Mouse (Mus musculus): ENCODE measurements around the gene Wdr70. TPM values are rescaled to one million over a fixed set of nuclear protein-coding genes. Genes with fewer than 3 reads are reported as not detected.
"Not testable (repeated sequence)": the region's sequence is repeated elsewhere in the genome, so short reads cannot be mapped to it uniquely, and the experiment has no call there.

Gene Wdr70
- polyA plus RNA-seq, 1 experiment from 2014 or later = 48.0 TPM

- not testable (repeated sequence) for H3K27me3 ChIP-seq (replicated peaks; ENCODE audit: control insufficient read depth, insufficient read depth, low read length); H3K4me1 ChIP-seq (replicated peaks; ENCODE audit: control insufficient read depth, insufficient read depth, low read length); ATAC-seq (replicated peaks; ENCODE audit: low FRiP score, low TSS enrichment, low read depth); H3K9me3 ChIP-seq (ENCODE audit: control insufficient read depth, low read length); H3K4me3 ChIP-seq (ENCODE audit: low read depth, low read length); H3K9ac ChIP-seq (ENCODE audit: low read length); H3K4me2 ChIP-seq (ENCODE audit: low read length); H3K36me3 ChIP-seq (ENCODE audit: control insufficient read depth, insufficient read depth, low read length); H3K27ac ChIP-seq (ENCODE audit: low read depth); DNase-seq (ENCODE audit: low spot score)
- 71% methylated on average over 13 of the region's 15 CpGs for WGBS
These were observed 3.0 kb upstream of the Wdr70 start for GRCm38 (mm10) chr15:8101975-8102542.

GRCm38 (mm10) chr15:8097853-8098252 lies 1.2 kb downstream of the Wdr70 start:
- peaks cover 29% of the 10 kb centered on the region for H3K36me3 ChIP-seq (ENCODE audit: control insufficient read depth, insufficient read depth, low read length)
- H3K4me1 ChIP-seq (replicated peaks; ENCODE audit: control insufficient read depth, insufficient read depth, low read length) = no peaks in the 10 kb centered on the region
- H3K9ac ChIP-seq (ENCODE audit: low read length) = no peak overlapping the region
- DNase-seq (ENCODE audit: low spot score) (peak; percentile 79), ATAC-seq (replicated peaks; ENCODE audit: low FRiP score, low TSS enrichment, low read depth) (no peak)
- no peak overlapping the region for H3K27ac ChIP-seq (ENCODE audit: low read depth)
- peak overlapping the region; percentile 70; the same call in 1 of the 2 replicates for H3K4me3 ChIP-seq (ENCODE audit: low read depth, low read length)
- H3K4me2 ChIP-seq (ENCODE audit: low read length) = peak overlapping the region; percentile 71
- H3K27me3 ChIP-seq (replicated peaks; ENCODE audit: control insufficient read depth, insufficient read depth, low read length) = no peaks in the 10 kb centered on the region
- H3K9me3 ChIP-seq (ENCODE audit: control insufficient read depth, low read length) = no peaks in the 10 kb centered on the region
- 26% methylated on average over 7 of the region's 7 CpGs for WGBS

GRCm38 (mm10) chr15:8092668-8093067 lies 6.3 kb downstream of the Wdr70 start:
- not testable (repeated sequence) for H3K4me1 ChIP-seq (replicated peaks; ENCODE audit: control insufficient read depth, insufficient read depth, low read length); H3K4me3 ChIP-seq (ENCODE audit: low read depth, low read length); H3K4me2 ChIP-seq (ENCODE audit: low read length); DNase-seq (ENCODE audit: low spot score); H3K27me3 ChIP-seq (replicated peaks; ENCODE audit: control insufficient read depth, insufficient read depth, low read length); H3K9ac ChIP-seq (ENCODE audit: low read length); H3K9me3 ChIP-seq (ENCODE audit: control insufficient read depth, low read length); ATAC-seq (replicated peaks; ENCODE audit: low FRiP score, low TSS enrichment, low read depth); H3K27ac ChIP-seq (ENCODE audit: low read depth)
- H3K36me3 ChIP-seq (ENCODE audit: control insufficient read depth, insufficient read depth, low read length) = peaks cover 56% of the 10 kb centered on the region
- 81% methylated on average over 1 of the region's 1 CpGs for WGBS

- Histone ChIP-seq H3K4me1 (replicated peaks; ENCODE audit: control insufficient read depth, insufficient read depth, low read length) (no peaks in the 10 kb centered on the region), H3K27me3 (replicated peaks; ENCODE audit: control insufficient read depth, insufficient read depth, low read length) (no peaks in the 10 kb centered on the region), H3K27ac (ENCODE audit: low read depth) (no peak overlapping the region), H3K36me3 (ENCODE audit: control insufficient read depth, insufficient read depth, low read length) (peaks cover 44% of the 10 kb centered on the region), H3K4me3 (ENCODE audit: low read depth, low read length) (no peak overlapping the region), H3K9ac (ENCODE audit: low read length) (no peak overlapping the region), H3K9me3 (ENCODE audit: control insufficient read depth, low read length) (no peaks in the 10 kb centered on the region), H3K4me2 (ENCODE audit: low read length) (no peak overlapping the region)
- ATAC-seq (replicated peaks; ENCODE audit: low FRiP score, low TSS enrichment, low read depth) = no peak
- DNase-seq (ENCODE audit: low spot score) = no peak
- 97% methylated on average over 2 of the region's 2 CpGs for WGBS
These were observed 8.3 kb downstream of the Wdr70 start for GRCm38 (mm10) chr15:8090685-8091084.

DNA sequence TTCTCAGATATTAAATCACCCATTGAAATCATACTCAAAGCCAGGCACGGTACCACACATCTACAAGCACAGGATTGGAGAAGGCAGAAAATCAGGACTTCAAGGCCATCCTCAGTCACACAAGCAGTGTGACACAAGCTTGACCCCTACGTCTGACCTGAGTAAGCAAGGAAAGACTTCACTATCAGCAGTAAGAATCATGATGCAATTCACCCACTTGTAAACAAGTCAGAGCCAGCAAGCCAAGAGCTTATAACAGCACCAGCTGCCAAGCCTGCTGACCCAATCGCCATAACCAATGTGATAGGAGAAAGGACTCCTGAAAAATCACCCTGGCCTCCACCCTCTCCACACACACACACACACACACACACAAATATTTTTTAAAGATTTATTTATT lies 10.3 kb downstream of the Wdr70 start:
- Histone ChIP-seq H3K4me3 (ENCODE audit: low read depth, low read length) (no peak overlapping the region), H3K4me2 (ENCODE audit: low read length) (no peak overlapping the region), H3K4me1 (replicated peaks; ENCODE audit: control insufficient read depth, insufficient read depth, low read length) (no peaks in the 10 kb centered on the region), H3K27ac (ENCODE audit: low read depth) (no peak overlapping the region), H3K36me3 (ENCODE audit: control insufficient read depth, insufficient read depth, low read length) (peaks cover 35% of the 10 kb centered on the region), H3K9me3 (ENCODE audit: control insufficient read depth, low read length) (no peaks in the 10 kb centered on the region), H3K9ac (ENCODE audit: low read length) (no peak overlapping the region), H3K27me3 (replicated peaks; ENCODE audit: control insufficient read depth, insufficient read depth, low read length) (no peaks in the 10 kb centered on the region)
- ATAC-seq (replicated peaks; ENCODE audit: low FRiP score, low TSS enrichment, low read depth) (no peak), DNase-seq (ENCODE audit: low spot score) (no peak)
- 78% methylated on average over 3 of the region's 3 CpGs for WGBS

- H3K27me3 ChIP-seq (replicated peaks; ENCODE audit: control insufficient read depth, insufficient read depth, low read length) = no peaks in the 10 kb centered on the region
- no peak overlapping the region for H3K27ac ChIP-seq (ENCODE audit: low read depth)
- H3K9me3 ChIP-seq (ENCODE audit: control insufficient read depth, low read length) = no peaks in the 10 kb centered on the region
- H3K9ac ChIP-seq (ENCODE audit: low read length) = no peak overlapping the region
- 91% methylated on average over 4 of the region's 4 CpGs for WGBS
- peaks cover 25% of the 10 kb centered on the region for H3K36me3 ChIP-seq (ENCODE audit: control insufficient read depth, insufficient read depth, low read length)
- no peaks in the 10 kb centered on the region for H3K4me1 ChIP-seq (replicated peaks; ENCODE audit: control insufficient read depth, insufficient read depth, low read length)
- H3K4me2 ChIP-seq (ENCODE audit: low read length) = no peak overlapping the region
- ATAC-seq (replicated peaks; ENCODE audit: low FRiP score, low TSS enrichment, low read depth) (no peak), DNase-seq (ENCODE audit: low spot score) (no peak)
- no peak overlapping the region for H3K4me3 ChIP-seq (ENCODE audit: low read depth, low read length)
These were observed 11.7 kb downstream of the Wdr70 start for GRCm38 (mm10) chr15:8087293-8087692.

DNA sequence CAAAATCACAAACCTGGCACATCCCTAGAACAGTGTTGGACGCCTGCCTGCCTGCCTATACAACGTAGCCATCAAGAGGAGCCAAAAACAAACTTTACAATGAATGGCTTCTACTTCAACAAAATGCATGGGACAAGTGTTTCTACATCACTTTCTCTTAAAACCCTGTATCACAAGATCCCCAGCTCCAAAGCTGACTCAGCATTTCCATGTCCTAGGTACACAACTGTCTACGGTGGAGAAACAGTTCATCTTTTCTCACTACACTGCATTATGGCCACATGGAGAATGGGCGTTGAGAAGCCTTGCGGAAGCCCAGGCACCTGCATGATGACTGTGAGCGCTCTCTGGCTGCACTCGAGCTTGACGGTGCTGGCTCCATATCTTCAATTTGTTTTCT lies 16.9 kb downstream of the Wdr70 start:
- ATAC-seq (replicated peaks; ENCODE audit: low FRiP score, low TSS enrichment, low read depth) = no peak

DNA sequence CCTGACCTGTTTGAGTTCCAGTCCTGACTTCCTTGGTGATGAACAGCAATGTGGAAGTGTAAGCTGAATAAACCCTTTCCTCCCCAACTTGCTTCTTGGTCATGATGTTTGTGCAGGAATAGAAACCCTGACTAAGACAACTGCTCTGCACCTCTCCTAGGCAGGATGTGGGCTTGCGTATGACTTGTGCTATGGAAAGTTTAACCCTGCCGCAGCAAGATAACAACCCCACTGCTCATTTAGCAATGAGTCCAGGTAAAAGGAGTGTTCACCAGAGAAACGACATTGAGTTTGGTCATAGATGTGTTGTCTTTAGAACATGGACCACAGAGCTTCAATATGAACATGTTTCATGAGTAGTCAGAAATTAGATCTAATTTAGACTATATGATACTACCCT lies 25.9 kb downstream of the Wdr70 start:
- H3K36me3 ChIP-seq (ENCODE audit: control insufficient read depth, insufficient read depth, low read length) = peaks cover 30% of the 10 kb centered on the region
- WGBS = 96% methylated on average over 3 of the region's 3 CpGs
- H3K9ac ChIP-seq (ENCODE audit: low read length); H3K4me3 ChIP-seq (ENCODE audit: low read depth, low read length); H3K4me1 ChIP-seq (replicated peaks; ENCODE audit: control insufficient read depth, insufficient read depth, low read length); H3K4me2 ChIP-seq (ENCODE audit: low read length); DNase-seq (ENCODE audit: low spot score); H3K9me3 ChIP-seq (ENCODE audit: control insufficient read depth, low read length); H3K27ac ChIP-seq (ENCODE audit: low read depth); H3K27me3 ChIP-seq (replicated peaks; ENCODE audit: control insufficient read depth, insufficient read depth, low read length); ATAC-seq (replicated peaks; ENCODE audit: low FRiP score, low TSS enrichment, low read depth): not testable (repeated sequence)

More for the DNA sequence above, 16.9 kb downstream of the Wdr70 start:
- Histone ChIP-seq H3K36me3 (ENCODE audit: control insufficient read depth, insufficient read depth, low read length) (peaks cover 39% of the 10 kb centered on the region), H3K4me1 (replicated peaks; ENCODE audit: control insufficient read depth, insufficient read depth, low read length) (no peaks in the 10 kb centered on the region), H3K4me3 (ENCODE audit: low read depth, low read length) (no peak overlapping the region), H3K4me2 (ENCODE audit: low read length) (no peak overlapping the region), H3K9ac (ENCODE audit: low read length) (no peak overlapping the region), H3K27me3 (replicated peaks; ENCODE audit: control insufficient read depth, insufficient read depth, low read length) (no peaks in the 10 kb centered on the region), H3K27ac (ENCODE audit: low read depth) (no peak overlapping the region), H3K9me3 (ENCODE audit: control insufficient read depth, low read length) (no peaks in the 10 kb centered on the region)
- 94% methylated on average over 8 of the region's 8 CpGs for WGBS
- DNase-seq (ENCODE audit: low spot score) = no peak

DNA sequence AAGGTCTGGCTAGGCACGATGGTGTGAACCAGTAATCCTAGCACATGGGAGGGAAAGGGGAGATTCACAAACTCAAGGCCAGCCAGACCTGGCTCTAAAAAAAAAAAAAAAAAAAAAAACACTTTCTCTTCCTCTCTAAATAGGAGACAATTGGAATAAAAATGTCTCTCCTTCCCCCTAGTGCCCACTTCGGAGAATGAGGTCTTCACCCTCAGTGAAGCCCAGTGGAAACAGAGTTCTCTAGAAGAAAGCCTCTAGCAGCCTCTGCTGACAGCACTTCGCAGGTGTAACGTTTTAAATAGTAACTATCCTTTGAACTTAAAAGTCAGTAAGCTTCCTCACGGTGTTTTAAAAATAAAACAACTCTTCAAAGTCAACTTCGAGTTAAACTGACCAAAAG lies 33.8 kb downstream of the Wdr70 start:
- H3K36me3 ChIP-seq (ENCODE audit: control insufficient read depth, insufficient read depth, low read length) = peaks cover 9% of the 10 kb centered on the region; the same call in 1 of the 2 replicates
- H3K27ac ChIP-seq (ENCODE audit: low read depth) = no peak overlapping the region
- no peaks in the 10 kb centered on the region for H3K9me3 ChIP-seq (ENCODE audit: control insufficient read depth, low read length)
- 63% methylated on average over 6 of the region's 6 CpGs for WGBS
- no peak overlapping the region for H3K9ac ChIP-seq (ENCODE audit: low read length)
- no peak overlapping the region for H3K4me2 ChIP-seq (ENCODE audit: low read length)
- no peaks in the 10 kb centered on the region for H3K27me3 ChIP-seq (replicated peaks; ENCODE audit: control insufficient read depth, insufficient read depth, low read length)
- no peak for ATAC-seq (replicated peaks; ENCODE audit: low FRiP score, low TSS enrichment, low read depth)
- no peak overlapping the region for H3K4me3 ChIP-seq (ENCODE audit: low read depth, low read length)
- no peak for DNase-seq (ENCODE audit: low spot score)
- no peaks in the 10 kb centered on the region for H3K4me1 ChIP-seq (replicated peaks; ENCODE audit: control insufficient read depth, insufficient read depth, low read length)

Measured in intestine, embryonic 14.5 days (tissue).